Mouse (Mus musculus): ENCODE results near the gene Slbp.

GRCm38 (mm10) chr5:33629301-33629987 is 22.9 kb downstream of the Slbp start, which contains the start of the genes Fam53a and Gm9903:
- no peak for TF ChIP-seq CTCF (IDR thresholded peaks at IDR 0.05; ENCODE audit: borderline replicate concordance, insufficient read depth, low read depth, low read length)
- TF ChIP-seq POLR2A (IDR thresholded peaks at IDR 0.05; ENCODE audit: borderline replicate concordance, insufficient read depth, low read length): peak; percentile 88
